Mouse (Mus musculus) embryonic facial prominence, embryonic 14.5 days (tissue): ENCODE data around the gene Arhgef19. TPM values are rescaled to one million over a fixed set of nuclear protein-coding genes. Genes with fewer than 3 reads are reported as not detected.

Source experiments
- ATAC-seq: fragments of 200-750 bp; cut with Nextera tagmentation; 2 replicates; pipeline ENCODE4 v1.8.0; 2017; ENCODE audit warnings: low read depth, moderate number of reproducible peaks, moderate TSS enrichment
- DNase-seq: peaks from one replicate; pipeline ENCODE4 v3.0.0-alpha.2; 2015; ENCODE audit warnings: low spot score
- H3K27ac ChIP-seq: fragments of 300-500 bp; sonication (generic); replicated peaks from 2 replicates; pipeline ENCODE4 v1.5.1; 2014; ENCODE audit warnings: low read depth, mild to moderate bottlenecking, low read length, moderate library complexity
- H3K27me3 ChIP-seq: fragments of 300-500 bp; sonication (generic); replicated peaks from 2 replicates; pipeline ENCODE4 v1.6.1; 2014; ENCODE audit warnings: low read length; ENCODE audit not compliant: control insufficient read depth, insufficient read depth
- H3K36me3 ChIP-seq: fragments of 300-500 bp; sonication (generic); 2 replicates; pipeline ENCODE4 v1.6.1; 2014; ENCODE audit warnings: low read length, mixed read lengths; ENCODE audit not compliant: control insufficient read depth, insufficient read depth
- H3K4me1 ChIP-seq: fragments of 300-500 bp; sonication (generic); 2 replicates; pipeline ENCODE4 v1.6.1; 2014; ENCODE audit warnings: antibody characterized with exemption, low read length; ENCODE audit not compliant: control insufficient read depth, insufficient read depth
- H3K4me2 ChIP-seq: fragments of 300-500 bp; sonication (generic); 2 replicates; pipeline ENCODE4 v1.6.1; 2014; ENCODE audit warnings: low read depth, mild to moderate bottlenecking, low read length, moderate library complexity, mixed read lengths
- H3K4me3 ChIP-seq: fragments of 300-500 bp; sonication (generic); 2 replicates; pipeline ENCODE4 v1.5.1; 2014; ENCODE audit warnings: low read depth, mild to moderate bottlenecking, low read length
- H3K9ac ChIP-seq: fragments of 300-500 bp; sonication (generic); 2 replicates; pipeline ENCODE4 v1.6.1; 2014; ENCODE audit warnings: low read depth, mild to moderate bottlenecking, low read length, moderate library complexity, mixed read lengths
- H3K9me3 ChIP-seq: fragments of 300-500 bp; sonication (generic); 2 replicates; pipeline ENCODE4 v1.6.1; 2016; ENCODE audit warnings: low read length; ENCODE audit not compliant: control insufficient read depth
- WGBS: fragments of 180-500 bp; shearing (Covaris S2); extraction: QIAGEN DNeasy Blood & Tissue Kit; methylation state at CpG from one replicate; pipeline ENCODE4 v1.1.7; 2014; 5-methylcytosine and 5-hydroxymethylcytosine counted together
- polyA plus RNA-seq: library from polyadenylated mRNA; unstranded; fragments of >200 nt; fragmentation: Nextera tagmentation; extraction: Ambion mirVana; gene quantifications from 2 replicates; pipeline ENCODE4 v1.2.1, GENCODE M21; 2014

Gene Arhgef19
- polyA plus RNA-seq, 1 experiment from 2014 or later: 17.7 TPM

DNA sequence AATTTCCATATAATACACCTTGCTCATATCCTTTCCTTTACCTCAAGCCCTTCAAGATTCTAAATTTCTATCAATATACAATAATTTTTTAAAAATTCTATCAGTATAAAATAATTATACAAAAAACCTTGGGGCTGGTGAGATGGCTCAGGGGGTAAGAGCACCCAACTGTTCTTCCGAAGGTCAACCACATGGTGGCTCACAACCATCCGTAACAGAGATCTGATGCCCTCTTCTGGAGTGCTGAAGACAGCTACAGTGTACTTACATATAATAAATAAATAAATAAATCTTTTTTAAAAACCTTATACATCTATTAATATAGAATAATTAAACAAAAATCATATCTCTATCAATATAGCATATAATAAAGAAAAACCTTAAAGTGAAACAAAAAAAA lies 17.5 kb upstream of the Arhgef19 start:
- Histone ChIP-seq H3K9ac (no peak overlapping the region), H3K4me3 (no peak overlapping the region), H3K4me2 (no peak overlapping the region), H3K4me1 (no peaks in the 10 kb centered on the region), H3K27ac (no peak overlapping the region), H3K27me3 (no peaks in the 10 kb centered on the region), H3K36me3 (0 out of 2 replicates have a peak, but pooled peaks cover 9% of the 10 kb centered on the region), H3K9me3 (no peaks in the 10 kb centered on the region)
- ATAC-seq (no peak), DNase-seq (no peak)
- WGBS: 71% methylated on average over 2 of the region's 2 CpGs

- no peak overlapping the region for H3K4me3 ChIP-seq
- WGBS: 83% methylated on average over 5 of the region's 5 CpGs
Observed at GRCm38 (mm10) chr4:141222752-141223151, 16.5 kb upstream of the Arhgef19 start.

GRCm38 (mm10) chr4:141228687-141229086 lies 10.6 kb upstream of the Arhgef19 start:
- Histone ChIP-seq H3K27ac (no peak overlapping the region), H3K9me3 (no peaks in the 10 kb centered on the region), H3K4me1 (no peaks in the 10 kb centered on the region), H3K4me3 (no peak overlapping the region), H3K4me2 (no peak overlapping the region), H3K9ac (no peak overlapping the region), H3K36me3 (no peaks in the 10 kb centered on the region), H3K27me3 (no peaks in the 10 kb centered on the region)
- 75% methylated on average over 7 of the region's 7 CpGs for WGBS
- no peak for DNase-seq
- no peak for ATAC-seq

More at GRCm38 (mm10) chr4:141222752-141223151, 16.5 kb upstream of the Arhgef19 start:
- Histone ChIP-seq H3K9ac (no peak overlapping the region), H3K9me3 (no peaks in the 10 kb centered on the region), H3K27ac (no peak overlapping the region), H3K27me3 (no peaks in the 10 kb centered on the region), H3K4me1 (no peaks in the 10 kb centered on the region), H3K4me2 (no peak overlapping the region), H3K36me3 (0 out of 2 replicates have a peak, but pooled peaks cover 9% of the 10 kb centered on the region)
- no peak for DNase-seq
- ATAC-seq: no peak

GRCm38 (mm10) chr4:141233196-141233595 lies 6.1 kb upstream of the Arhgef19 start:
- H3K9ac ChIP-seq: no peak overlapping the region
- H3K27ac ChIP-seq: no peak overlapping the region
- DNase-seq (no peak), ATAC-seq (no peak)
- H3K27me3 ChIP-seq: peaks cover 8% of the 10 kb centered on the region
- WGBS: 89% methylated on average over 4 of the region's 4 CpGs
- H3K4me3 ChIP-seq: no peak overlapping the region
- H3K36me3 ChIP-seq: no peaks in the 10 kb centered on the region
- H3K4me2 ChIP-seq: no peak overlapping the region
- no peaks in the 10 kb centered on the region for H3K9me3 ChIP-seq
- H3K4me1 ChIP-seq: no peaks in the 10 kb centered on the region

DNA sequence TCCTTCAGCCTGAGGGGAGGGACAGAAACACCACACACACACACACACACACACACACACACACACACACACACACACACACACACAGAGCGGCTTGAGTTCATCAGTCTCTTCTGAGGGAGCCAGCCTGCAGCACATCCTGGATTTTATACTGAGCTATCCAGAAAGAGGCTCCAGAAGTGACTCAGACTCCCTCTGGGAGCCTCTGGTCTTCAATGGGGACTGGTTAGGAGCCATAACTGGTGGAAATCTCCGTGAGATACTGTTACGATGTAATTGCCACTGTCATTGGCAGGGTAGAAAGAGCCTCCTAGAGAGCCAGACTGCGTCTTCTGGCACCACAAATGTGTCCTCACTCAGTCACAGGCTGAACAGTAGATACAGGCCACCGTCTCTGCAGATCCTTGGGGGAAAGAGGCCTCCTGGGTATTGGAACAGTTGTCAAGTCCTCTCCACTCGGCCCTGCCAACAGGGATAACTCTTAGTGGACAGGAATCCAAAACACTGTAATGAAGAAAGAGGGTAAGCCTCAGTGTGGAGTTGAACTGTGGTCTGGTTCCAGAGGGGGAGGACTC lies 3.7 kb upstream of the Arhgef19 start:
- Histone ChIP-seq H3K27me3 (peaks cover 21% of the 10 kb centered on the region), H3K27ac (no peak overlapping the region), H3K4me2 (no peak overlapping the region), H3K4me3 (no peak overlapping the region), H3K4me1 (peaks cover 13% of the 10 kb centered on the region), H3K9ac (no peak overlapping the region), H3K36me3 (no peaks in the 10 kb centered on the region), H3K9me3 (no peaks in the 10 kb centered on the region)
- WGBS: 61% methylated on average over 5 of the region's 6 CpGs
- no peak for DNase-seq
- no peak for ATAC-seq

DNA sequence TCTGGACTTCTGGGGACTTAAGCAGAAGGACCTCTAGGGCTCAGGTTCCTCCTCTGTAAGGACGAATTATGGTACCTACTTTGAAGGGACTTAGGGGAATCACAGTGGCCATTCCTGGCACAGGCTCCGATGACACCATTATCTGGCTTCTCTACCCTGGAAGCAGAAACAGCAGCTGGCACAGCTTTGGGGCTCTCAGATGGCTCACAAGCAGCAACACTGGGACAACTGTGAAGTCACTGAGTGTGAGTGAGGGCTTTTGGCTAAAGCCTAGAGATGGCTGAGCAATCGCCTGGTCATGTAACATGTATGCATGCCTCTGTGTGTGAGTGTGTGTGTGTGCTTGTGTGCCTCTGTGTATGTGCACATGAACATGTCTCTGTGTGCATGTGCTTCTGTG lies 2.4 kb upstream of the Arhgef19 start:
- DNase-seq: no peak
- H3K4me2 ChIP-seq: no peak overlapping the region
- no peak overlapping the region for H3K27ac ChIP-seq
- no peaks in the 10 kb centered on the region for H3K36me3 ChIP-seq
- H3K4me3 ChIP-seq: no peak overlapping the region
- peaks cover 25% of the 10 kb centered on the region for H3K4me1 ChIP-seq
- ATAC-seq: no peak
- H3K27me3 ChIP-seq: peaks cover 32% of the 10 kb centered on the region
- 68% methylated on average over 3 of the region's 3 CpGs for WGBS
- no peak overlapping the region for H3K9ac ChIP-seq
- no peaks in the 10 kb centered on the region for H3K9me3 ChIP-seq

DNA sequence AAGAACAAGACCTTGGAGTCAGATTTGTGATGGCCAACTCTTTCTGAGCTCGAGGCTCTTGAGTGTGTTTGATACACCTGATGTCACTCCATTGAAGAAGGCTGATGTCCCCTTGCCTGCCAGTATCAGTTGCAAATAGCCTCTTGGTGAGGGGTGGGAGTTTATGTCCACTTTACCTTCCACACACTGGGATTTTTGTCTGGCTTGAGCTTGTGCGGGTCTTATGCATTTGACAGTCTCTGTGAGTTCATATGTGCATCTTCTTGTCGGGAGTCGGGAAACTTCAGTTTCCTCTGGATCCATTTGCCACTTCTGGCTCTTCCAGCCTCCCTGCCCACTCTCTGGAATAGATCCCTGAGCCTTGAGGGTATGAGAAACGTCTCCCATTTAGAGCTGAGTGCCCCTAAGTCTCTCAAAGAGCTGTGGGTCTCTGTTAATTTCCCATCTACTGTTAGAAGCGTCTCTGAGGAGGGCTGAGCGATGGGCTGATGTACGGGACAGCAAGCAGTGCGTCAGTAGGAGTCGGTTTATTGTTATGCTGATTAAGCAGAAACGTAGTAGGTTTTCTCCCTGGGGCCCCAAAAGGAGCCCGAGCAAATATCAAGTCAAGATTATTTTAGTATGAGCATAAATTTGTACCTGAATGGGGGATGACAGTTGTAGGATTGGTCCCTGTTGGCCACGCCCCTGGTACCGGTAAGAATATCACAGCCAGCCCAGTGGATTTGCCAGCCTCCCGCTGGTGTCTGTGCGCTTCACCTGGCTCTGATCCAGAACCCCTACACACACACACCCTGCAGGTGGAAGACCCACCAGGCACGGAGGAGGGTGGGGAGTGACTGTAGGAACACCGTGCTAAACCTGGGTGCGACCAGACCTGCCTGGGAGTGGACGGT lies 559 bp upstream of the Arhgef19 start:
- Histone ChIP-seq H3K27me3 (peaks cover 37% of the 10 kb centered on the region), H3K4me2 (peak overlapping the region; percentile 74), H3K4me3 (peak overlapping the region; percentile 44), H3K27ac (no peak overlapping the region), H3K4me1 (peaks cover 33% of the 10 kb centered on the region), H3K9me3 (no peaks in the 10 kb centered on the region), H3K36me3 (no peaks in the 10 kb centered on the region), H3K9ac (peak overlapping the region; percentile 56)
- DNase-seq (no peak), ATAC-seq (no peak)
- WGBS: 4% methylated on average over 20 of the region's 20 CpGs

GRCm38 (mm10) chr4:141240617-141241016 lies 1.3 kb downstream of the Arhgef19 start:
- ATAC-seq (no peak), DNase-seq (peak; percentile 71)
- Histone ChIP-seq H3K9ac (no peak overlapping the region), H3K4me1 (peaks cover 44% of the 10 kb centered on the region), H3K36me3 (no peaks in the 10 kb centered on the region), H3K27ac (no peak overlapping the region), H3K4me3 (peak overlapping the region; percentile 44), H3K9me3 (no peaks in the 10 kb centered on the region), H3K27me3 (peaks cover 37% of the 10 kb centered on the region), H3K4me2 (peak overlapping the region; percentile 74)
- WGBS: 3% methylated on average over 14 of the region's 14 CpGs
